Mouse (Mus musculus): ENCODE measurements around the gene Ms4a6d. TPM values are rescaled to one million over a fixed set of nuclear protein-coding genes. Genes with fewer than 3 reads are reported as not detected.

Gene Ms4a6d
- total and polyA plus RNA-seq, 2 experiments from 2014 or later = 2.3 to 3.0 TPM

- 86% methylated on average over 1 of the region's 1 CpGs for WGBS
- no peak for DNase-seq (ENCODE audit: low spot score)
- Histone ChIP-seq H3K27me3 (ENCODE audit: insufficient read depth, low read length) (no peaks in the 10 kb centered on the region), H3K9ac (replicated peaks; ENCODE audit: low read length) (no peak overlapping the region), H3K4me3 (ENCODE audit: low read length) (no peak overlapping the region), H3K4me2 (ENCODE audit: low read depth, low read length) (no peak overlapping the region), H3K4me1 (ENCODE audit: insufficient read depth, low read length) (no peaks in the 10 kb centered on the region), H3K36me3 (ENCODE audit: insufficient read depth, low read length) (no peaks in the 10 kb centered on the region), H3K27ac (no peak overlapping the region), H3K9me3 (ENCODE audit: low read length) (no peaks in the 10 kb centered on the region)
- no peak for TF ChIP-seq CTCF (IDR thresholded peaks at IDR 0.05; ENCODE audit: low read depth)
- ATAC-seq = no peak
Measured at GRCm38 (mm10) chr19:11633732-11634131, 29.1 kb upstream of the Ms4a6d start.

- H3K4me2 ChIP-seq (ENCODE audit: low read depth, low read length) = no peak overlapping the region
- 75% methylated on average over 5 of the region's 5 CpGs for WGBS
- no peaks in the 10 kb centered on the region for H3K27me3 ChIP-seq (ENCODE audit: insufficient read depth, low read length)
- ATAC-seq (no peak), DNase-seq (ENCODE audit: low spot score) (no peak)
- TF ChIP-seq CTCF (IDR thresholded peaks at IDR 0.05; ENCODE audit: low read depth) = no peak
- H3K27ac ChIP-seq = no peak overlapping the region
- no peaks in the 10 kb centered on the region for H3K9me3 ChIP-seq (ENCODE audit: low read length)
- no peak overlapping the region for H3K9ac ChIP-seq (replicated peaks; ENCODE audit: low read length)
- no peak overlapping the region for H3K4me3 ChIP-seq (ENCODE audit: low read length)
- H3K36me3 ChIP-seq (ENCODE audit: insufficient read depth, low read length) = no peaks in the 10 kb centered on the region
- no peaks in the 10 kb centered on the region for H3K4me1 ChIP-seq (ENCODE audit: insufficient read depth, low read length)
Measured at GRCm38 (mm10) chr19:11625231-11625630, 20.6 kb upstream of the Ms4a6d start.

- Histone ChIP-seq H3K27ac (no peak overlapping the region), H3K4me2 (ENCODE audit: low read depth, low read length) (no peak overlapping the region), H3K27me3 (ENCODE audit: insufficient read depth, low read length) (no peaks in the 10 kb centered on the region), H3K9ac (replicated peaks; ENCODE audit: low read length) (no peak overlapping the region), H3K4me1 (ENCODE audit: insufficient read depth, low read length) (no peaks in the 10 kb centered on the region), H3K4me3 (ENCODE audit: low read length) (no peak overlapping the region), H3K9me3 (ENCODE audit: low read length) (no peaks in the 10 kb centered on the region), H3K36me3 (ENCODE audit: insufficient read depth, low read length) (no peaks in the 10 kb centered on the region)
- no peak for TF ChIP-seq CTCF (IDR thresholded peaks at IDR 0.05; ENCODE audit: low read depth)
- DNase-seq (ENCODE audit: low spot score) (no peak), ATAC-seq (no peak)
Measured at GRCm38 (mm10) chr19:11624800-11625199, 20.2 kb upstream of the Ms4a6d start.

- Histone ChIP-seq H3K9ac (replicated peaks; ENCODE audit: low read length) (no peak within 1 kb of the TSS), H3K4me3 (ENCODE audit: low read length) (no peak within 1 kb of the TSS), H3K27ac (no peak within 1 kb of the TSS), H3K4me1 (ENCODE audit: insufficient read depth, low read length) (no peaks in the 10 kb centered on the region), H3K4me2 (ENCODE audit: low read depth, low read length) (no peak within 1 kb of the TSS), H3K9me3 (ENCODE audit: low read length) (no peaks in the 10 kb centered on the region), H3K36me3 (ENCODE audit: insufficient read depth, low read length) (no peaks in the 10 kb centered on the region), H3K27me3 (ENCODE audit: insufficient read depth, low read length) (no peaks in the 10 kb centered on the region)
- TF ChIP-seq CTCF (IDR thresholded peaks at IDR 0.05; ENCODE audit: low read depth) = no peak
- DNase-seq (ENCODE audit: low spot score) (no peak), ATAC-seq (no peak)
- 87% methylated on average over 2 of the region's 2 CpGs for WGBS
Measured at GRCm38 (mm10) chr19:11623551-11623950, 18.9 kb upstream of the Ms4a6d start, which contains the start of gene Ms4a2. Gene Ms4a2 (minus strand): TSS chr19:11623719.

GRCm38 (mm10) chr19:11617983-11618382 is 13.3 kb upstream of the Ms4a6d start:
- Histone ChIP-seq H3K4me1 (ENCODE audit: insufficient read depth, low read length) (no peaks in the 10 kb centered on the region), H3K9ac (replicated peaks; ENCODE audit: low read length) (no peak overlapping the region), H3K4me2 (ENCODE audit: low read depth, low read length) (no peak overlapping the region), H3K27ac (no peak overlapping the region), H3K36me3 (ENCODE audit: insufficient read depth, low read length) (no peaks in the 10 kb centered on the region), H3K27me3 (ENCODE audit: insufficient read depth, low read length) (no peaks in the 10 kb centered on the region), H3K4me3 (ENCODE audit: low read length) (no peak overlapping the region), H3K9me3 (ENCODE audit: low read length) (no peaks in the 10 kb centered on the region)
- TF ChIP-seq CTCF (IDR thresholded peaks at IDR 0.05; ENCODE audit: low read depth) = no peak
- no peak for ATAC-seq
- DNase-seq (ENCODE audit: low spot score) = no peak

- H3K27ac ChIP-seq = no peak overlapping the region
- no peak for ATAC-seq
- H3K27me3 ChIP-seq (ENCODE audit: insufficient read depth, low read length) = no peaks in the 10 kb centered on the region
- no peaks in the 10 kb centered on the region for H3K9me3 ChIP-seq (ENCODE audit: low read length)
- no peak for DNase-seq (ENCODE audit: low spot score)
- WGBS = 74% methylated on average over 2 of the region's 2 CpGs
- H3K9ac ChIP-seq (replicated peaks; ENCODE audit: low read length) = no peak overlapping the region
- no peaks in the 10 kb centered on the region for H3K4me1 ChIP-seq (ENCODE audit: insufficient read depth, low read length)
- H3K4me3 ChIP-seq (ENCODE audit: low read length) = no peak overlapping the region
- no peak overlapping the region for H3K4me2 ChIP-seq (ENCODE audit: low read depth, low read length)
- TF ChIP-seq CTCF (IDR thresholded peaks at IDR 0.05; ENCODE audit: low read depth) = no peak
- no peaks in the 10 kb centered on the region for H3K36me3 ChIP-seq (ENCODE audit: insufficient read depth, low read length)
Measured at GRCm38 (mm10) chr19:11614805-11615204, 10.2 kb upstream of the Ms4a6d start.

- Histone ChIP-seq H3K4me2 (ENCODE audit: low read depth, low read length) (no peak overlapping the region), H3K4me1 (ENCODE audit: insufficient read depth, low read length) (no peaks in the 10 kb centered on the region), H3K4me3 (ENCODE audit: low read length) (no peak overlapping the region), H3K9ac (replicated peaks; ENCODE audit: low read length) (no peak overlapping the region), H3K27ac (no peak overlapping the region), H3K9me3 (ENCODE audit: low read length) (no peaks in the 10 kb centered on the region), H3K36me3 (ENCODE audit: insufficient read depth, low read length) (no peaks in the 10 kb centered on the region), H3K27me3 (ENCODE audit: insufficient read depth, low read length) (no peaks in the 10 kb centered on the region)
- 67% methylated on average over 8 of the region's 8 CpGs for WGBS
- DNase-seq (ENCODE audit: low spot score) (peak; percentile 15), ATAC-seq (no peak)
- no peak for TF ChIP-seq CTCF (IDR thresholded peaks at IDR 0.05; ENCODE audit: low read depth)
Measured at GRCm38 (mm10) chr19:11613776-11614443, 9.3 kb upstream of the Ms4a6d start.

Data from hindbrain, postnatal 0 days (tissue).